Mouse (Mus musculus) heart, postnatal 0 days (tissue): Measurements from ENCODE around the gene Psmd11. TPM values are rescaled to one million over a fixed set of nuclear protein-coding genes. Genes with fewer than 3 reads are reported as not detected.
A peak's percentile ranks its signal among the peaks of the same experiment; 100 is the strongest.

Experiments
- ATAC-seq: fragments of 200-750 bp; cut with Nextera tagmentation; 2 replicates; pipeline ENCODE4 v1.8.0; 2017; ENCODE audit warnings: low read depth, moderate number of reproducible peaks, moderate library complexity; ENCODE audit not compliant: insufficient read depth
- DNase-seq: peaks from one replicate; pipeline ENCODE4 v3.0.0-alpha.2; 2016; ENCODE audit warnings: low spot score
- H3K27ac ChIP-seq: fragments of 300-500 bp; sonication (generic); 2 replicates; pipeline ENCODE4 v1.5.1; 2014; ENCODE audit warnings: low read depth, mild to moderate bottlenecking
- H3K27me3 ChIP-seq: fragments of 300-500 bp; sonication (generic); 2 replicates; pipeline ENCODE4 v1.6.1; 2014; ENCODE audit warnings: low read length, mixed read lengths; ENCODE audit not compliant: control insufficient read depth, insufficient read depth
- H3K36me3 ChIP-seq: fragments of 300-500 bp; sonication (generic); replicated peaks from 2 replicates; pipeline ENCODE4 v1.6.1; 2014; ENCODE audit warnings: low read length, mixed read lengths; ENCODE audit not compliant: control insufficient read depth, insufficient read depth
- H3K4me1 ChIP-seq: fragments of 300-500 bp; sonication (generic); 2 replicates; pipeline ENCODE4 v1.6.1; 2014; ENCODE audit warnings: antibody characterized with exemption; ENCODE audit not compliant: control insufficient read depth, insufficient read depth
- H3K4me2 ChIP-seq: fragments of 300-500 bp; sonication (generic); 2 replicates; pipeline ENCODE4 v1.6.1; 2014; ENCODE audit warnings: low read depth, mild to moderate bottlenecking, low read length, moderate library complexity
- H3K4me3 ChIP-seq: fragments of 300-500 bp; sonication (generic); 2 replicates; pipeline ENCODE4 v1.5.1; 2014; ENCODE audit warnings: low read depth, low read length
- H3K9ac ChIP-seq: fragments of 300-500 bp; sonication (generic); replicated peaks from 2 replicates; pipeline ENCODE4 v1.6.1; 2014; ENCODE audit warnings: low read depth, low read length, mixed read lengths
- H3K9me3 ChIP-seq: fragments of 300-500 bp; sonication (generic); replicated peaks from 2 replicates; pipeline ENCODE4 v1.6.1; 2016; ENCODE audit warnings: low read length; ENCODE audit not compliant: control insufficient read depth
- CTCF ChIP-seq: IDR thresholded peaks from 2 replicates; pipeline ENCODE4 v1.5.1; 2016; ENCODE audit warnings: antibody characterized with exemption, control low read depth, low read depth
- EP300 ChIP-seq: IDR thresholded peaks from 2 replicates; pipeline ENCODE4 v1.6.1; 2016; ENCODE audit warnings: antibody characterized with exemption, low read depth
- WGBS: fragments of 180-500 bp; shearing (Covaris S2); extraction: QIAGEN DNeasy Blood & Tissue Kit; methylation state at CpG from one replicate; pipeline ENCODE4 v1.1.7; 2014; 5-methylcytosine and 5-hydroxymethylcytosine counted together
- polyA plus RNA-seq: library from polyadenylated mRNA; unstranded; fragments of >200 nt; fragmentation: Nextera tagmentation; extraction: Ambion mirVana; gene quantifications from 2 replicates; pipeline ENCODE4 v1.2.1, GENCODE M21; 2015
- total RNA-seq: library from RNA; depleted of rRNA; stranded (reverse); fragments of >200 nt; gene quantifications from 2 replicates; pipeline ENCODE4 v1.2.3, GENCODE M21; 2014; ENCODE audit warnings: low replicate concordance

The Psmd11 gene
- total and polyA plus RNA-seq, 2 experiments from 2014 or later, result 36.0 to 187 TPM

DNA sequence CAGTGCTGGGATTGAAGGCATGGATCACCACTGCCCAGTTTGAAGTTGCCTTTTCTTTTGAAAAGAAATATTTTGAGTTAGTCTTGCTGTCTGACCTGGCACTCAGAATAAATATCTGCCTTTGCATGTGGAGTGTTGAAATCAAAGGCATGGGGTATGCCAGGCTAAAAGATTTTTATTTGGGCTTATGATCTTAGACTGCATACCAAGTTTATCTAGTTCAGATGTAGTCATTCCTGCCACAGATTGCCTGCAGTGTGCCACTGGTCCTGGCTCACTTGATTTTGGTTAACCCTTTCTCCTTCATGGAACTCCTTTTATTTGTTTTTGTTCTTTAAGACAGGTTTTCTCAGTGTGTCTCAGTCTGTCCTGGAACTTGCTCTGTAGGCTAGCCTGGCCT, 44.0 kb upstream of the Psmd11 start:
- TF ChIP-seq CTCF, result no peak
- TF ChIP-seq EP300, result no peak
- Histone ChIP-seq H3K4me2 (peak overlapping the region; percentile 91), H3K27ac (peak overlapping the region; percentile 28; the same call in 1 of the 2 replicates), H3K27me3 (no peaks in the 10 kb centered on the region), H3K4me1 (peaks cover 17% of the 10 kb centered on the region), H3K4me3 (peak overlapping the region; percentile 91), H3K36me3 (peaks cover 24% of the 10 kb centered on the region), H3K9me3 (no peaks in the 10 kb centered on the region), H3K9ac (peak overlapping the region; percentile 63)
- ATAC-seq (no peak), DNase-seq (no peak)

DNA sequence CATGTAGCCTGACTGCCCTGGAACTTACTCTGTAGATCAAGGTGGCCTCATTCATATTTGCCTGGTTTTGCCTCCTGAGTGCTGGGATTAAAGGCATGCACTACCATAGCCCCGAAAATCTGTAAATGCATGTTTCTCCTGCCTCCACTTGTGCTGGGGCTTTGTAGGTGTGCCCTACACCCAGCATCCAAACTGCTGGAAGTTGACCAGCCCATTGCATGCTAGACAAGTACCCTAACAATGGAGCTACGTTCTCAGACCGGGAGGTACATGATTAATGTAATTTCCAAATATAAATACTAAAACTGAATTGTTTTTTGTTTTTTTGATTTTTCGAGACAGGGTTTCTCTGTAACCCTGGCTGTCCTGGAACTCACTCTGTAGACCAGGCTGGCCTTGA, 43.4 kb upstream of the Psmd11 start:
- H3K4me2 ChIP-seq, result peak overlapping the region; percentile 91
- 22% methylated on average over 4 of the region's 4 CpGs for WGBS
- H3K9me3 ChIP-seq, result no peaks in the 10 kb centered on the region
- no peaks in the 10 kb centered on the region for H3K27me3 ChIP-seq
- H3K36me3 ChIP-seq, result peaks cover 30% of the 10 kb centered on the region
- ATAC-seq (no peak), DNase-seq (no peak)
- H3K9ac ChIP-seq, result peak overlapping the region; percentile 63
- TF ChIP-seq CTCF (no peak), EP300 (no peak)
- H3K4me3 ChIP-seq, result peak overlapping the region; percentile 91
- H3K4me1 ChIP-seq, result peaks cover 17% of the 10 kb centered on the region
- H3K27ac ChIP-seq, result no peak overlapping the region

DNA sequence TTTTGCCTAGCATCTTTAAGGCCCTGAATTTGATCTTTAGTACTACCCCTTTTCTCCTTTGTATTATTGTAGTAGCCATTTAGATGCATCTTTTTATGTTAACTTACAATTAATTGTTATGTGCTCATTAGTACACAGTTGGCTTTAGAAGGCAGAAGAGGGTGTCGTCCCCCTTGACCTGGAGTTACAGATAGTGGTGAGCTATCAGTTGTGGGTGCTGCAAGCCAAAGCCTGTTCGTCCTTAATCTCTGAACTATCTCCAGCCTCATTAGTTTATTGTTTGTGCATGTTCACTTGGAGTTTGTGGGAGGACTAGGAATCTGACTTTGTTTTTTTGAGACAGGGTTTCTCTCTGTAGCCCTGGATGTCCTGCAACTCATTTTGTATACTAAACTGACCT, 41.6 kb upstream of the Psmd11 start:
- H3K4me1 ChIP-seq, result peaks cover 17% of the 10 kb centered on the region
- H3K36me3 ChIP-seq, result peaks cover 42% of the 10 kb centered on the region
- TF ChIP-seq EP300 (no peak), CTCF (no peak)
- no peaks in the 10 kb centered on the region for H3K27me3 ChIP-seq
- DNase-seq (no peak), ATAC-seq (no peak)
- H3K27ac ChIP-seq, result no peak overlapping the region
- H3K4me2 ChIP-seq, result no peak overlapping the region
- no peaks in the 10 kb centered on the region for H3K9me3 ChIP-seq
- H3K4me3 ChIP-seq, result no peak overlapping the region
- WGBS, result 25% methylated on average over 2 of the region's 2 CpGs
- H3K9ac ChIP-seq, result no peak overlapping the region

DNA sequence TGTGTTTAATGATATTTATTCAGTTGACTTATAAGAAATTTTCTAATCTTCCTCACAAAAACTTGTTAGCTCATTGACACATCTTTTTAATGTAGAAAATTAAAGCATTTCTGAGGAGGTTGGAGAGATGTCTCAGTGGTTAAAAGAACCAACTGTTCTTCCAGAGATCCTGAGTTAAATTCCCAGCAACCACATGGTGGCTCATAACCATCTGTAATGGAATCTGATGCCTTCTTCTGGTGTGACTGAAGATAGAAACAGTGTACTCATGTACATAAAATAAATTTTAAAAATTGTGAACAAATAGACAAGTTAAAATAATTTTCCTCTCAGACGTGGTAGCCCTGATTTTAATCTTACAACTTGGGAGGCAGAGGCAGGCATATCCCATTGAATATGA, 38.5 kb upstream of the Psmd11 start:
- Histone ChIP-seq H3K36me3 (peaks cover 63% of the 10 kb centered on the region), H3K27ac (no peak overlapping the region), H3K4me2 (no peak overlapping the region), H3K9me3 (no peaks in the 10 kb centered on the region), H3K27me3 (no peaks in the 10 kb centered on the region), H3K4me1 (peaks cover 17% of the 10 kb centered on the region), H3K9ac (no peak overlapping the region), H3K4me3 (no peak overlapping the region)
- no peak for DNase-seq
- TF ChIP-seq EP300 (no peak), CTCF (no peak)
- 71% methylated on average over 1 of the region's 1 CpGs for WGBS
- ATAC-seq, result no peak

DNA sequence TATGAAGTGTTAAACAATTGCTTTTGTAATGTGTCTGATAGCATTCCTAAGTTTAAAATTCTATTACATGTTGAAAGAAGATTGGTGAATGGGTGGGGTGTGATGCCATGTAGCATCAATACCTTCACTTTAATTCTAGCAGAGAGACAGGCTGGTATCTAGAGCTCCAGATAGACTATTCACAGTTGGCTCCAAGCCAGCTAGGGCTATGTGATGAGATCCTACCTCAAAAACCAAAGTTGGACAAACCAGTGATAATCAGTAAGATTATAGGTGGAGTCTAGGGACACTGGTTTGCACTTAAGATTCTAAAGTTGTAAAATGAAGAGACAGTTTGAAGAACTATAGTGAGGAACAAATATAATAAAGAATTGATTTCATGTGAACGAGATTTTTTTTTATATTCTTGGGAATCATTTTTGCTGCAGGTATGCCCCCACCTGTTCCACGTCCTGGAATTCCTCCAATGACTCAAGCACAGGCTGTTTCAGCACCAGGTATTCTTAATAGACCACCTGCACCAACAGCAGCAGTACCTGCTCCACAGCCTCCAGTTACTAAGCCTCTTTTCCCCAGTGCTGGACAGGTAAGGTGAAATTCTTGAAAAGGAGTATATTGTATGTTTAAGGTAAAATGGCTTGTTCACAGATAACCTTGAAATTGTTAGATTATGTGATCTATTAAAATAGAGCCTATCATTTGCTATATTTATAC, 36.9 kb upstream of the Psmd11 start:
- H3K4me2 ChIP-seq, result no peak overlapping the region
- TF ChIP-seq EP300 (no peak), CTCF (no peak)
- DNase-seq (no peak), ATAC-seq (no peak)
- no peaks in the 10 kb centered on the region for H3K9me3 ChIP-seq
- 84% methylated on average over 2 of the region's 2 CpGs for WGBS
- peaks cover 5% of the 10 kb centered on the region; the same call in 1 of the 2 replicates for H3K4me1 ChIP-seq
- no peak overlapping the region for H3K9ac ChIP-seq
- no peak overlapping the region for H3K4me3 ChIP-seq
- H3K27ac ChIP-seq, result no peak overlapping the region
- peaks cover 79% of the 10 kb centered on the region for H3K36me3 ChIP-seq
- H3K27me3 ChIP-seq, result no peaks in the 10 kb centered on the region

DNA sequence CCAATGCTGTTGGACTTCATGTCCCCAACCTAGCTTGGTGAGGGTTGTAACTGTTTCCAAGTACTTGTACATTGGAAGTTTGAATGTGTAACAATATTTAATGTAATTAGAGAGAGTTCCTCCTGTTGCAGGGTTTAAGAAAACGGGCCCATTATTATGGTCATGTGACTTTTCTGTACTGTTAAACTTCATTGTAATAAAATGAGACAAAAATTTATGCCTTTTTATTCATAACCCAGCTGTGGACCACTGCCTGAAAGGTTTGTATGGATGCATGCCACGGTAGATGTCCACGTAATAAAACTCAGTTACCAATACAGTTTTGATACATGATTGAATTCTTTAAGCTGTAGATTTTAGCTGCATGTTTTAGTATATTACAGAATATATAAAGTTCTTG, 32.5 kb upstream of the Psmd11 start:
- ATAC-seq (no peak), DNase-seq (no peak)
- Histone ChIP-seq H3K4me1 (no peaks in the 10 kb centered on the region), H3K9ac (no peak overlapping the region), H3K27ac (no peak overlapping the region), H3K9me3 (no peaks in the 10 kb centered on the region), H3K4me3 (no peak overlapping the region), H3K36me3 (peaks cover 79% of the 10 kb centered on the region), H3K4me2 (no peak overlapping the region), H3K27me3 (no peaks in the 10 kb centered on the region)
- WGBS, result 91% methylated on average over 3 of the region's 3 CpGs
- no peak for TF ChIP-seq CTCF
